Mouse (Mus musculus) hindbrain, embryonic 16.5 days (tissue): Measurements from ENCODE around the gene Fmod. TPM values are rescaled to one million over a fixed set of nuclear protein-coding genes. Genes with fewer than 3 reads are reported as not detected.
A peak's percentile ranks its signal among the peaks of the same experiment; 100 is the strongest.

Source experiments
- ATAC-seq: fragments of 200-750 bp; cut with Nextera tagmentation; 2 replicates; pipeline ENCODE4 v1.8.0; 2017; ENCODE audit warnings: moderate TSS enrichment, moderate library complexity
- H3K27ac ChIP-seq: fragments of 300-500 bp; sonication (generic); 2 replicates; pipeline ENCODE4 v1.5.1; 2014; ENCODE audit warnings: low read depth, mild to moderate bottlenecking, control low read depth, low read length, moderate library complexity
- H3K27me3 ChIP-seq: fragments of 300-500 bp; sonication (generic); replicated peaks from 2 replicates; pipeline ENCODE4 v1.6.1; 2014; ENCODE audit warnings: low read length; ENCODE audit not compliant: control insufficient read depth, insufficient read depth
- H3K36me3 ChIP-seq: fragments of 300-500 bp; sonication (generic); 2 replicates; pipeline ENCODE4 v1.6.1; 2014; ENCODE audit warnings: mild to moderate bottlenecking, low read length, moderate library complexity, mixed read lengths; ENCODE audit not compliant: control insufficient read depth, insufficient read depth
- H3K4me1 ChIP-seq: fragments of 300-500 bp; sonication (generic); 2 replicates; pipeline ENCODE4 v1.6.1; 2014; ENCODE audit warnings: low read depth, low read length; ENCODE audit not compliant: control insufficient read depth, insufficient read depth
- H3K4me2 ChIP-seq: fragments of 300-500 bp; sonication (generic); 2 replicates; pipeline ENCODE4 v1.6.1; 2014; ENCODE audit warnings: mild to moderate bottlenecking, low read length, control low read depth, moderate library complexity
- H3K4me3 ChIP-seq: fragments of 300-500 bp; sonication (generic); 2 replicates; pipeline ENCODE4 v1.5.1; 2014; ENCODE audit warnings: mild to moderate bottlenecking, low read length, control low read depth, moderate library complexity
- H3K9ac ChIP-seq: fragments of 300-500 bp; sonication (generic); 2 replicates; pipeline ENCODE4 v1.6.1; 2014; ENCODE audit warnings: low read depth, mild to moderate bottlenecking, control low read depth, low read length, moderate library complexity
- H3K9me3 ChIP-seq: fragments of 300-500 bp; sonication (generic); 2 replicates; pipeline ENCODE4 v1.6.1; 2014; ENCODE audit warnings: mild to moderate bottlenecking, low read length, moderate library complexity; ENCODE audit not compliant: control insufficient read depth
- WGBS: fragments of 180-500 bp; shearing (Covaris S2); extraction: QIAGEN DNeasy Blood & Tissue Kit; methylation state at CpG from one replicate; pipeline ENCODE4 v1.1.7; 2014; 5-methylcytosine and 5-hydroxymethylcytosine counted together
- polyA plus RNA-seq: library from polyadenylated mRNA; unstranded; fragments of >200 nt; fragmentation: Nextera tagmentation; extraction: Ambion mirVana; gene quantifications from 2 replicates; pipeline ENCODE4 v1.2.1, GENCODE M21; 2015

The Fmod gene
- polyA plus RNA-seq, 1 experiment from 2014 or later: 11.8 TPM

GRCm38 (mm10) chr1:134060849-134061569, 24.0 kb downstream of the Fmod start:
- ATAC-seq: peak; percentile 91
- Histone ChIP-seq H3K27me3 (no peaks in the 10 kb centered on the region), H3K9ac (peak overlapping the region; percentile 77), H3K36me3 (no peaks in the 10 kb centered on the region), H3K4me3 (peak overlapping the region; percentile 42), H3K9me3 (no peaks in the 10 kb centered on the region), H3K4me2 (peak overlapping the region; percentile 90), H3K27ac (peak overlapping the region; percentile 98), H3K4me1 (peaks cover 45% of the 10 kb centered on the region)
- under 1% methylated on average over 31 of the region's 31 CpGs for WGBS

GRCm38 (mm10) chr1:134061915-134062314, 24.9 kb downstream of the Fmod start:
- WGBS: 37% methylated on average over 3 of the region's 3 CpGs
- no peak for ATAC-seq
- H3K4me2 ChIP-seq: no peak overlapping the region

GRCm38 (mm10) chr1:134062411-134063085, 25.5 kb downstream of the Fmod start:
- peaks cover 49% of the 10 kb centered on the region for H3K4me1 ChIP-seq
- no peaks in the 10 kb centered on the region for H3K36me3 ChIP-seq
- H3K27ac ChIP-seq: peak overlapping the region; percentile 98
- no peaks in the 10 kb centered on the region for H3K9me3 ChIP-seq
- WGBS: 7% methylated on average over 11 of the region's 11 CpGs
- peak; percentile 63 for ATAC-seq
- H3K4me2 ChIP-seq: peak overlapping the region; percentile 43
- peak overlapping the region; percentile 39; the same call in 1 of the 2 replicates for H3K9ac ChIP-seq
- H3K27me3 ChIP-seq: no peaks in the 10 kb centered on the region
- H3K4me3 ChIP-seq: no peak overlapping the region

More at GRCm38 (mm10) chr1:134061915-134062314, 24.9 kb downstream of the Fmod start:
- Histone ChIP-seq H3K9ac (no peak overlapping the region), H3K36me3 (no peaks in the 10 kb centered on the region), H3K9me3 (no peaks in the 10 kb centered on the region), H3K27ac (peak overlapping the region; percentile 98), H3K4me1 (peaks cover 45% of the 10 kb centered on the region), H3K4me3 (no peak overlapping the region), H3K27me3 (no peaks in the 10 kb centered on the region)

GRCm38 (mm10) chr1:134063086-134063772, 26.2 kb downstream of the Fmod start:
- peak overlapping the region; percentile 98 for H3K27ac ChIP-seq
- ATAC-seq: peak; percentile 75
- peak overlapping the region; percentile 43 for H3K4me2 ChIP-seq
- H3K9me3 ChIP-seq: no peaks in the 10 kb centered on the region
- peaks cover 49% of the 10 kb centered on the region for H3K4me1 ChIP-seq
- no peaks in the 10 kb centered on the region for H3K36me3 ChIP-seq
- WGBS: 2% methylated on average over 32 of the region's 33 CpGs
- 0 out of 2 replicates have a peak overlapping the region, but pooled peaks have one; percentile 11 for H3K4me3 ChIP-seq
- H3K27me3 ChIP-seq: no peaks in the 10 kb centered on the region
- H3K9ac ChIP-seq: peak overlapping the region; percentile 61

GRCm38 (mm10) chr1:134063773-134064125, 26.7 kb downstream of the Fmod start:
- no peak for ATAC-seq
- H3K36me3 ChIP-seq: no peaks in the 10 kb centered on the region
- H3K4me1 ChIP-seq: peaks cover 49% of the 10 kb centered on the region
- no peaks in the 10 kb centered on the region for H3K27me3 ChIP-seq
- H3K4me3 ChIP-seq: no peak overlapping the region
- H3K27ac ChIP-seq: peak overlapping the region; percentile 98
- WGBS: 4% methylated on average over 9 of the region's 9 CpGs
- H3K9me3 ChIP-seq: no peaks in the 10 kb centered on the region
- peak overlapping the region; percentile 61 for H3K9ac ChIP-seq
- H3K4me2 ChIP-seq: peak overlapping the region; percentile 43

DNA sequence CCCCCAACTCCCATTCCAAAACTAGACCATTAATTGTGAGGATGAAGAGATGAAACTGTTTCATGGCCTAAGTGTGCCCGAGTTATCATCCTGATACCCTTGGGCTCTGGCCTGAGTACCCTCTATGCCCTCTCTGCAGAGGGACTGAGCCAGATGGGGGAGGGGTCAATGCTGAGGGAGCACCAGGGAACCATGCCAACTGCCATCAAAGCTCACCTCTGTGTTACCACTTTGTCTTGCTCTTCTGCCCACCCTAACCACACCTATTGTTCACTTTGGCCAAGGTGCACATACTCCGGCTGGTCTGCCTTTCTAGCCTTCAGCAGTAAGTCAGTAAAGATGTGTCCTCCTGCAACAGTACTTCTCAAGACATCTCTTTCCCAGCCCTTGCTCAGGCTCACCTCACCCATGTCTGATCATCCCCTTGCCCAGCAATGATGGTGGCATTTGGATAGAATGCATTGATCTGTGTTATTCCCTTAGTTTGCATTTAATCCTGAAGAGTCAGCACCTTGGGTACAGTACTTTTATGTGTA, 27.3 kb downstream of the Fmod start:
- Histone ChIP-seq H3K4me1 (peaks cover 49% of the 10 kb centered on the region), H3K9me3 (no peaks in the 10 kb centered on the region), H3K36me3 (no peaks in the 10 kb centered on the region), H3K27me3 (no peaks in the 10 kb centered on the region), H3K9ac (no peak overlapping the region), H3K4me2 (no peak overlapping the region), H3K4me3 (no peak overlapping the region), H3K27ac (peak overlapping the region; percentile 98)
- 65% methylated on average over 2 of the region's 2 CpGs for WGBS
- ATAC-seq: no peak

DNA sequence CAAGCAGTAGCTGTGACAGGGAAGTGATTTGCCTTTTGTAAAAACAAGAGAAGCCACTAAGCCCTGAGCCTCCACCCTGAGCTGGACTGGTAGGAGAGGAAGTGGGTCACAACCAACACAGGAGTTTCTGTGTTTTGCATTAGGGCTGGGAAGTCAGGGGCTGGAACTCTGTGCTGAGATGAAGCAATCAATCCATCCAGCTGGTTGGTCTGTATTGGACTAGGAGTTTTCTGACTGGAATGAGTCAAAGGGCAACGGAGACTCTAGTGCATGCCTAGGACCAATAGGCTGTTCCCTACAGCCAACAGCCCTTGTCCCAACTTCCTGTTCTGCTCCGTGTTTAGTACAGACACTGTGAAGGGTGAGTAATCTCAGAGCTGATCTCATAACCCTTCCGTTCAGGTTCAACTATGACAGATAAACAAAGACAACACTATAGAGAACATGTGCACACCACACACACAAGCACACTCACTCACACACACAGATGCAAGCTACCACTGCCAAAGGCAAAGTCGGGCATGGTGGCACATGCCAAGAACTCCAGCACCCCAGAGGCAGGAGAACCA, 28.3 kb downstream of the Fmod start:
- Histone ChIP-seq H3K4me2 (no peak overlapping the region), H3K9me3 (no peaks in the 10 kb centered on the region), H3K27ac (no peak overlapping the region), H3K4me1 (peaks cover 43% of the 10 kb centered on the region), H3K4me3 (no peak overlapping the region), H3K27me3 (no peaks in the 10 kb centered on the region), H3K9ac (no peak overlapping the region), H3K36me3 (no peaks in the 10 kb centered on the region)
- 65% methylated on average over 4 of the region's 4 CpGs for WGBS
- no peak for ATAC-seq

DNA sequence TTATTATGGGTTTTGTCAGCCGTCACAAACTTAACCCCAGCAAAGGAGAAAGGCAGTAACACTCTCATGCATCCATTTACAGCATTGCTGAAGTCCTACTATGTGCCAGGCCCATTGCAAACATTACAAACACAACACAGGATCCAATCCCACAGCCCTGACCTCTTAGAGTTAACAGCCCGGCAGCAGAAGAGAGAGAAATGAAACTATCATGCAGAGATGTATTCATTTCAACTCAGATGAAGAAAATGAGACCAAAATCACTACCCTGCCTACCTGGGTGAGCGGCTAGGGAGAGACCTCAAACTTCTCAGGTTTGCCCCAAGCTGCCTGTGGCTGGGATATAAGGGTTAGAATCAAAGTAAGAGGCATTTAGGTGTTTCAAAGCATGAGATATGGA, 29.5 kb downstream of the Fmod start:
- Histone ChIP-seq H3K4me1 (peaks cover 35% of the 10 kb centered on the region), H3K4me3 (no peak overlapping the region), H3K36me3 (no peaks in the 10 kb centered on the region), H3K27me3 (no peaks in the 10 kb centered on the region), H3K9ac (no peak overlapping the region), H3K9me3 (no peaks in the 10 kb centered on the region), H3K4me2 (no peak overlapping the region), H3K27ac (no peak overlapping the region)
- 56% methylated on average over 3 of the region's 3 CpGs for WGBS
- ATAC-seq: no peak
